Mouse (Mus musculus): ENCODE data around the gene Utp11. TPM values are rescaled to one million over a fixed set of nuclear protein-coding genes. Genes with fewer than 3 reads are reported as not detected.

Utp11 gene
- polyA plus RNA-seq (2016; fragmentation: Nextera tagmentation; extraction: Ambion mirVana) = 58.4 and 61.5 TPM in 2 replicates

DNA sequence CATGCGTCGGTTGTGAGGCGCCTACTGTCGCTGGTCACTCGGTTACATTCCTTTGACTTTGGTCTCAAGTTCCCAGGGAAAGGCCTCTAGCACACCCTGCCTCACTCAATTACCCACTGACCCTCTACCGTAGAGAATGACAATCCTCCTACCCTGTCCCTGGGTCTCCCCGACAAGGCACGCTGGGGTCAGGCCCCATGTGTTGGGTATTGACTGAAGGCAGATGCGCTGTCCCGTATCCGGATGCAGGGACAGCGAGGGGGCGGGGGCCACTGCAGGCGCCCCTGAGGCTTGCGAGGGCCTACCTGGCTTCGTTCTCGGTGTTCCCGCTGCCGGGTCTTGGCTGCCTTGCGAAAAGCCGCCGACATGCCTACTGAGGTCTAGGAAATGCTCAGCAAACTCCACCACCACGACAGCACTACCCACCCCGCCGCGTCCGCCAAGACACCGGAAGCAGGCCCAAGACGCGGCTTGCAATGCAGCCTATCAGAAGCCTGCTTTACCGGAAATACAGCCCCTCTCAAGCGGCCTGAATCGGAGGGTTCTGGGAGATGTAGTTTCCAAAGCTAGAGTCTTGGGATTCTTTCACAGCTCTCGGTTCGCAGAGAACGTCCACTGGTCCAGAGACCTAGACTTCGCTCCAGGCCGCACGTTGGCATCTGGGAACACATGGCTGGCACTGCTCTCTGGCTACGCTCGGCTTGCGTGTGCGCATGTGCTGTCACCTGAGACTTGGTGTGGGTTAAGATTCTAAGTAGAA, at the start of gene Utp11:
Utp11 (minus strand) TSS at position 466 of the 760 bp plus-strand sequence.
- peak; percentile 91 for ATAC-seq (ENCODE audit: insufficient number of reproducible peaks, low FRiP score)
- H3K27me3 ChIP-seq (replicated peaks) = 0 out of 2 replicates have a peak, but pooled peaks cover 6% of the 10 kb centered on the region
- no peaks in the 10 kb centered on the region for H3K9me3 ChIP-seq (replicated peaks)
- H3K9ac ChIP-seq = peak within 1 kb of the TSS; percentile 90
- H3K4me2 ChIP-seq = peak within 1 kb of the TSS; percentile 86
- H3K4me1 ChIP-seq (replicated peaks) = peaks cover 28% of the 10 kb centered on the region
- H3K27ac ChIP-seq (ENCODE audit: poor library complexity, severe bottlenecking) = peak within 1 kb of the TSS; percentile 72
- under 1% methylated on average over 43 of the region's 43 CpGs for WGBS
- peaks cover 8% of the 10 kb centered on the region; the same call in 1 of the 2 replicates for H3K36me3 ChIP-seq
- peak within 1 kb of the TSS; percentile 84 for H3K4me3 ChIP-seq

DNA sequence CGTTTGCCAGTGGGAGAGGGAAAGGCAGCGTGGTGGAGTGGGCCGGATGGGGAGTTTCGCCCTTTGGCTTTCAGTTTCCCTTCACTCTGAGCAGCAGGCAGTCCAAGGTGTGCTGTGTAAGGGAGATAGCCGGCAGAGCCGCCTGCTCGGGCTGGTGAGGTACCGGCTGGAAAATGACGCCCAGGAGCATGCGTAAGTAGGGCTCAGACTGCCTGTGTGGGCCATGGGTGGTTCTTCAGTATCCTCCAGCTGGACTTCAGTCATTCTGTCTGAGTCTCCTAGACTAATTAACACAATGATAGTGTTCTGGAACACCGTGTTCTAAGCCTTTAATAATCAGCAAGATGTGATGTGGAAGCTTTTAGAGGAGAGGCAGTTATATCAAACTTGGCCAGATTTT, 49.4 kb upstream of the Utp11 start:
- H3K27me3 ChIP-seq (replicated peaks) = no peaks in the 10 kb centered on the region
- ATAC-seq (ENCODE audit: insufficient number of reproducible peaks, low FRiP score) = no peak
- no peak overlapping the region for H3K9ac ChIP-seq
- no peak overlapping the region for H3K4me2 ChIP-seq
- H3K9me3 ChIP-seq (replicated peaks) = no peaks in the 10 kb centered on the region
- 0 out of 2 replicates have a peak, but pooled peaks cover 6% of the 10 kb centered on the region for H3K36me3 ChIP-seq
- 73% methylated on average over 11 of the region's 11 CpGs for WGBS
- peaks cover 11% of the 10 kb centered on the region; the same call in 1 of the 2 replicates for H3K4me1 ChIP-seq (replicated peaks)
- H3K27ac ChIP-seq (ENCODE audit: poor library complexity, severe bottlenecking) = no peak overlapping the region
- no peak overlapping the region for H3K4me3 ChIP-seq

DNA sequence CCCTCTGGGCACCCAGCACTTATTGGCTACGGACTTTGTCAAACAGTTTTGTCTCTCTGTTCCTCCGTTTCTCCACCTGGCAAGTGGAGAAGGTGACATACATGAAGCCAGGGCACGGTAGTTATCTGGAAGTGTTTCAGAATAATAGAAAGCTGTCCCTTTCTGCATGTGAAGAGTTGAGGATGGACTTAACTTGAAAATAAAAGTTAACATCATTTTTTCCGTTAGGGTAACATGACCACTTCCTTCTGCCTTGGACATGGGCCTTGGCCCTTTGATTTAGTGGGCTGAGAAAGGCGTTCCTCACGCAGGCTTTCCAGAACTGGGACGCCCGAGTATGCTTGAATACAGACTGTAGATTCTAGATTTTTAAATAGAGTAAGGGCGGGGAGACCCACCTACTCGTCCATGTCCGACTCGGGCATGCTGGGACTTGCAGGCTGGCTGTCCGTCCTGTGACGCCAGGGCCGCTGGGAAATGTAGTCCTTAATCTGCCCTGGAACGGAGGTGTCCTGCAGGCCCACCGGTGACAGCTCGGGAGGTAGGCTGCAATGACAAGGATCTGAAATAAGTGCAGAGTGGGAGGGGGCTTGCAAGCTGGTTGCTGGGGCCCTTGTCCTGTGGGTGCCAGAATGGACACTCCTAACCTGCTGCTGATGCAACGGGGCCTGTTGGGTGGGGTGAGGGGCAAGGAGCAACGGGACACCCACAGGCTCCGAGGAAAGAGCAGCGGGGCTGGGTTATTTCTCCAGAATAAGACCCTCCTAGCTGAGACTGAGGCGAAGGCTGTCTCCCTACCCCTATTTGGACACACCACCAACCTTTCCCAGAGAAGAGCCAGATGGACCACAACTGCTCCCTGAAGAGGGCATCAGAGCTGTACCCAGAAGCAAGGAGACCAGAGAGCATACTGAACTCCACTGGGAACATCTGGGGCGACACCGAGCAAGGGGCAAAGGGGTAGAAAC, 48.3 kb upstream of the Utp11 start, which contains the start of gene Inpp5b:
Inpp5b (plus strand) TSS at position 475 of the 968 bp plus-strand sequence.
- Histone ChIP-seq H3K9me3 (replicated peaks) (no peaks in the 10 kb centered on the region), H3K36me3 (0 out of 2 replicates have a peak, but pooled peaks cover 6% of the 10 kb centered on the region), H3K27me3 (replicated peaks) (no peaks in the 10 kb centered on the region), H3K4me3 (peak within 1 kb of the TSS; percentile 71), H3K4me1 (replicated peaks) (peaks cover 11% of the 10 kb centered on the region; the same call in 1 of the 2 replicates), H3K9ac (peak within 1 kb of the TSS; percentile 76), H3K4me2 (peak within 1 kb of the TSS; percentile 82), H3K27ac (ENCODE audit: poor library complexity, severe bottlenecking) (peak within 1 kb of the TSS; percentile 62)
- WGBS = 15% methylated on average over 25 of the region's 25 CpGs
- ATAC-seq (ENCODE audit: insufficient number of reproducible peaks, low FRiP score) = peak; percentile 83

GRCm38 (mm10) chr4:124738783-124739182, 45.4 kb upstream of the Utp11 start:
- Histone ChIP-seq H3K36me3 (peaks cover 1% of the 10 kb centered on the region; the same call in 1 of the 2 replicates), H3K27ac (ENCODE audit: poor library complexity, severe bottlenecking) (no peak overlapping the region), H3K4me1 (replicated peaks) (peaks cover 13% of the 10 kb centered on the region; the same call in 1 of the 2 replicates), H3K4me2 (no peak overlapping the region), H3K9me3 (replicated peaks) (no peaks in the 10 kb centered on the region), H3K4me3 (no peak overlapping the region), H3K9ac (no peak overlapping the region), H3K27me3 (replicated peaks) (no peaks in the 10 kb centered on the region)
- ATAC-seq (ENCODE audit: insufficient number of reproducible peaks, low FRiP score) = no peak
- 52% methylated on average over 1 of the region's 1 CpGs for WGBS

- WGBS = 61% methylated on average over 4 of the region's 4 CpGs
- H3K36me3 ChIP-seq = peaks cover 9% of the 10 kb centered on the region
- no peak overlapping the region for H3K9ac ChIP-seq
Observed at GRCm38 (mm10) chr4:124738013-124738412, 44.6 kb upstream of the Utp11 start.

GRCm38 (mm10) chr4:124737486-124737885, 44.1 kb upstream of the Utp11 start:
- Histone ChIP-seq H3K4me3 (no peak overlapping the region), H3K36me3 (peaks cover 14% of the 10 kb centered on the region), H3K9me3 (replicated peaks) (no peaks in the 10 kb centered on the region), H3K27me3 (replicated peaks) (no peaks in the 10 kb centered on the region), H3K9ac (no peak overlapping the region), H3K27ac (ENCODE audit: poor library complexity, severe bottlenecking) (no peak overlapping the region), H3K4me1 (replicated peaks) (peaks cover 13% of the 10 kb centered on the region; the same call in 1 of the 2 replicates), H3K4me2 (no peak overlapping the region)
- ATAC-seq (ENCODE audit: insufficient number of reproducible peaks, low FRiP score) = no peak
- WGBS = 78% methylated on average over 5 of the region's 5 CpGs

More at GRCm38 (mm10) chr4:124738013-124738412, 44.6 kb upstream of the Utp11 start:
- no peak overlapping the region for H3K4me3 ChIP-seq
- no peak overlapping the region for H3K4me2 ChIP-seq
- no peak for ATAC-seq (ENCODE audit: insufficient number of reproducible peaks, low FRiP score)
- peaks cover 13% of the 10 kb centered on the region; the same call in 1 of the 2 replicates for H3K4me1 ChIP-seq (replicated peaks)
- H3K27me3 ChIP-seq (replicated peaks) = no peaks in the 10 kb centered on the region
- no peaks in the 10 kb centered on the region for H3K9me3 ChIP-seq (replicated peaks)
- H3K27ac ChIP-seq (ENCODE audit: poor library complexity, severe bottlenecking) = no peak overlapping the region

GRCm38 (mm10) chr4:124736952-124737351, 43.6 kb upstream of the Utp11 start:
- peaks cover 8% of the 10 kb centered on the region; the same call in 1 of the 2 replicates for H3K4me1 ChIP-seq (replicated peaks)
- no peaks in the 10 kb centered on the region for H3K9me3 ChIP-seq (replicated peaks)
- 71% methylated on average over 2 of the region's 2 CpGs for WGBS
- H3K27me3 ChIP-seq (replicated peaks) = no peaks in the 10 kb centered on the region
- no peak overlapping the region for H3K9ac ChIP-seq
- H3K27ac ChIP-seq (ENCODE audit: poor library complexity, severe bottlenecking) = no peak overlapping the region
- ATAC-seq (ENCODE audit: insufficient number of reproducible peaks, low FRiP score) = no peak
- no peak overlapping the region for H3K4me2 ChIP-seq
- H3K4me3 ChIP-seq = no peak overlapping the region
- peaks cover 18% of the 10 kb centered on the region for H3K36me3 ChIP-seq

- H3K4me2 ChIP-seq = no peak overlapping the region
- H3K4me1 ChIP-seq (replicated peaks) = no peaks in the 10 kb centered on the region
- H3K9ac ChIP-seq = no peak overlapping the region
- peaks cover 99% of the 10 kb centered on the region for H3K36me3 ChIP-seq
- ATAC-seq (ENCODE audit: insufficient number of reproducible peaks, low FRiP score) = no peak
- no peak overlapping the region for H3K4me3 ChIP-seq
- H3K27ac ChIP-seq (ENCODE audit: poor library complexity, severe bottlenecking) = no peak overlapping the region
- H3K27me3 ChIP-seq (replicated peaks) = no peaks in the 10 kb centered on the region
- no peaks in the 10 kb centered on the region for H3K9me3 ChIP-seq (replicated peaks)
- 89% methylated on average over 6 of the region's 6 CpGs for WGBS
Observed at GRCm38 (mm10) chr4:124726121-124726520, 32.7 kb upstream of the Utp11 start.

GRCm38 (mm10) chr4:124719101-124719500, 25.7 kb upstream of the Utp11 start:
- ATAC-seq (ENCODE audit: insufficient number of reproducible peaks, low FRiP score) = no peak
- 95% methylated on average over 4 of the region's 4 CpGs for WGBS
- Histone ChIP-seq H3K9me3 (replicated peaks) (no peaks in the 10 kb centered on the region), H3K27me3 (replicated peaks) (no peaks in the 10 kb centered on the region), H3K4me1 (replicated peaks) (peaks cover 6% of the 10 kb centered on the region), H3K36me3 (peaks cover 83% of the 10 kb centered on the region), H3K27ac (ENCODE audit: poor library complexity, severe bottlenecking) (no peak overlapping the region), H3K4me3 (no peak overlapping the region), H3K4me2 (no peak overlapping the region), H3K9ac (no peak overlapping the region)

GRCm38 (mm10) chr4:124714545-124715481, 21.4 kb upstream of the Utp11 start, which contains the start of gene Sf3a3:
Sf3a3 (plus strand) TSS chr4:124714776.
- ATAC-seq (ENCODE audit: insufficient number of reproducible peaks, low FRiP score) = peak; percentile 87
- under 1% methylated on average over 57 of the region's 57 CpGs for WGBS
- Histone ChIP-seq H3K27me3 (replicated peaks) (no peaks in the 10 kb centered on the region), H3K4me2 (peak within 1 kb of the TSS; percentile 86), H3K36me3 (peaks cover 40% of the 10 kb centered on the region), H3K4me1 (replicated peaks) (peaks cover 13% of the 10 kb centered on the region), H3K9me3 (replicated peaks) (no peaks in the 10 kb centered on the region), H3K27ac (ENCODE audit: poor library complexity, severe bottlenecking) (peak within 1 kb of the TSS; percentile 67), H3K4me3 (peak within 1 kb of the TSS; percentile 97), H3K9ac (peak within 1 kb of the TSS; percentile 98)

Measured in heart, embryonic 12.5 days (tissue).